Mouse (Mus musculus) neural tube, embryonic 13.5 days (tissue): ENCODE results near the gene Plekhg6. TPM values are rescaled to one million over a fixed set of nuclear protein-coding genes. Genes with fewer than 3 reads are reported as not detected.
A peak's percentile ranks its signal among the peaks of the same experiment; 100 is the strongest.

Experiments used
- ATAC-seq: fragments of 200-750 bp; cut with Nextera tagmentation; 2 replicates; pipeline ENCODE4 v1.8.0; 2017; ENCODE audit warnings: low read depth, mild to moderate bottlenecking, moderate TSS enrichment, moderate library complexity
- H3K27ac ChIP-seq: fragments of 300-500 bp; sonication (generic); replicated peaks from 2 replicates; pipeline ENCODE4 v1.5.1; 2015; ENCODE audit warnings: moderate library complexity, mild to moderate bottlenecking, inconsistent platforms
- H3K27me3 ChIP-seq: fragments of 300-500 bp; sonication (generic); 2 replicates; pipeline ENCODE4 v1.6.1; 2015; ENCODE audit warnings: mild to moderate bottlenecking, inconsistent platforms
- H3K36me3 ChIP-seq: fragments of 300-500 bp; sonication (generic); 2 replicates; pipeline ENCODE4 v1.6.1; 2015; ENCODE audit warnings: mild to moderate bottlenecking, inconsistent platforms
- H3K4me1 ChIP-seq: fragments of 300-500 bp; sonication (generic); replicated peaks from 2 replicates; pipeline ENCODE4 v1.6.1; 2015; ENCODE audit warnings: inconsistent platforms
- H3K4me2 ChIP-seq: fragments of 300-500 bp; sonication (generic); 2 replicates; pipeline ENCODE4 v1.6.1; 2015; ENCODE audit warnings: inconsistent platforms, mild to moderate bottlenecking, moderate library complexity
- H3K4me3 ChIP-seq: fragments of 300-500 bp; sonication (generic); 2 replicates; pipeline ENCODE4 v1.5.1; 2015; ENCODE audit warnings: mild to moderate bottlenecking, inconsistent platforms
- H3K9ac ChIP-seq: fragments of 300-500 bp; sonication (generic); 2 replicates; pipeline ENCODE4 v1.6.1; 2015; ENCODE audit warnings: moderate library complexity, mild to moderate bottlenecking, inconsistent platforms
- H3K9me3 ChIP-seq: fragments of 300-500 bp; sonication (generic); 2 replicates; pipeline ENCODE4 v1.6.1; 2016; ENCODE audit warnings: inconsistent platforms
- WGBS: fragments of 180-500 bp; shearing (Covaris S2); methylation state at CpG from one replicate; pipeline ENCODE4 v1.1.7; 2015; 5-methylcytosine and 5-hydroxymethylcytosine counted together
- polyA plus RNA-seq: library from polyadenylated mRNA; unstranded; fragments of >200 nt; fragmentation: Nextera tagmentation; extraction: Ambion mirVana; gene quantifications from 2 replicates; pipeline ENCODE4 v1.2.1, GENCODE M21; 2015

Plekhg6 gene
- 0.23 TPM in 1 of 2 replicates, not detected in the other for polyA plus RNA-seq

GRCm38 (mm10) chr6:125380372-125381360 lies at the start of gene Plekhg6:
Gene Plekhg6, minus strand, starts transcription at chr6:125380793.
- H3K9ac ChIP-seq = peak within 1 kb of the TSS; percentile 51
- no peaks in the 10 kb centered on the region for H3K9me3 ChIP-seq
- peaks cover 32% of the 10 kb centered on the region for H3K4me1 ChIP-seq
- peak within 1 kb of the TSS; percentile 31 for H3K4me3 ChIP-seq
- peaks cover 69% of the 10 kb centered on the region for H3K27me3 ChIP-seq
- no peak within 1 kb of the TSS for H3K27ac ChIP-seq
- ATAC-seq = no peak
- WGBS = 12% methylated on average over 40 of the region's 40 CpGs
- H3K4me2 ChIP-seq = peak within 1 kb of the TSS; percentile 61
- no peaks in the 10 kb centered on the region for H3K36me3 ChIP-seq

- ATAC-seq = no peak
- 83% methylated on average over 6 of the region's 6 CpGs for WGBS
- no peaks in the 10 kb centered on the region for H3K27me3 ChIP-seq
- H3K4me1 ChIP-seq = peaks cover 11% of the 10 kb centered on the region
- H3K9ac ChIP-seq = no peak overlapping the region
- H3K4me2 ChIP-seq = no peak overlapping the region
- no peak overlapping the region for H3K4me3 ChIP-seq
- H3K36me3 ChIP-seq = no peaks in the 10 kb centered on the region
- H3K27ac ChIP-seq = no peak overlapping the region
- no peaks in the 10 kb centered on the region for H3K9me3 ChIP-seq
Observed at GRCm38 (mm10) chr6:125429741-125430140, 49.1 kb upstream of the Plekhg6 start.

- H3K27ac ChIP-seq = peak overlapping the region; percentile 15; the same call in 1 of the 2 replicates
- peaks cover 6% of the 10 kb centered on the region; the same call in 1 of the 2 replicates for H3K27me3 ChIP-seq
- peaks cover 28% of the 10 kb centered on the region for H3K4me1 ChIP-seq
- 4% methylated on average over 25 of the region's 25 CpGs for WGBS
- H3K9me3 ChIP-seq = no peaks in the 10 kb centered on the region
- H3K9ac ChIP-seq = peak overlapping the region; percentile 76
- H3K36me3 ChIP-seq = no peaks in the 10 kb centered on the region
- H3K4me3 ChIP-seq = peak overlapping the region; percentile 42
- H3K4me2 ChIP-seq = peak overlapping the region; percentile 80
- peak; percentile 90 for ATAC-seq
Observed at GRCm38 (mm10) chr6:125426383-125427360, 46.1 kb upstream of the Plekhg6 start.

GRCm38 (mm10) chr6:125425205-125426090 lies 44.9 kb upstream of the Plekhg6 start:
- Histone ChIP-seq H3K4me1 (peaks cover 24% of the 10 kb centered on the region), H3K27ac (no peak overlapping the region), H3K27me3 (peaks cover 6% of the 10 kb centered on the region; the same call in 1 of the 2 replicates), H3K9me3 (no peaks in the 10 kb centered on the region), H3K4me2 (no peak overlapping the region), H3K9ac (no peak overlapping the region), H3K36me3 (no peaks in the 10 kb centered on the region), H3K4me3 (no peak overlapping the region)
- no peak for ATAC-seq
- 47% methylated on average over 15 of the region's 15 CpGs for WGBS

DNA sequence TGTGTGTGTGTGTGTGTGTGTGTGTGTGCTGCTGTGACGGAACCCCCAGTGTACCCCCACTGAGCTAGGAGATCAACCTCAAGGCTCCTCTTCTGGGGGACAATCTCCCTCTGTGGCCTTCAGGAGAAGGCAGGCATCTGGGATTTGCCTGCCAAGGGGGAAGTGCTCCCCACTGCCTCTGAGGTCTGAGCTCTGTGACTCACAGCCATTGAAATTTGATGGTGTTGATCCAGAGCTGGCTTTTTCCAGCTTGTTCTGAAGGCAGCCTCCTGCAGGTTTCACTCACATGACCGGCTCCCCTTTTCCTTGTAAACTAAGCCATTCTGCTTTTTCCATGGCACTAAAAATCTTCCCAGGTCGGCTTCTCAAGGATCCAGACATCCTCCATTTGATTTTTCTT lies 43.6 kb upstream of the Plekhg6 start:
- peaks cover 6% of the 10 kb centered on the region; the same call in 1 of the 2 replicates for H3K27me3 ChIP-seq
- no peak for ATAC-seq
- H3K9me3 ChIP-seq = no peaks in the 10 kb centered on the region
- 82% methylated on average over 3 of the region's 3 CpGs for WGBS
- H3K4me2 ChIP-seq = no peak overlapping the region
- peaks cover 22% of the 10 kb centered on the region for H3K4me1 ChIP-seq
- no peak overlapping the region for H3K4me3 ChIP-seq
- H3K36me3 ChIP-seq = no peaks in the 10 kb centered on the region
- H3K27ac ChIP-seq = no peak overlapping the region
- H3K9ac ChIP-seq = no peak overlapping the region

- Histone ChIP-seq H3K27me3 (peaks cover 6% of the 10 kb centered on the region; the same call in 1 of the 2 replicates), H3K9me3 (no peaks in the 10 kb centered on the region), H3K4me3 (no peak overlapping the region), H3K4me1 (peaks cover 22% of the 10 kb centered on the region), H3K27ac (no peak overlapping the region), H3K4me2 (no peak overlapping the region), H3K9ac (peak overlapping the region; percentile 31; the same call in 1 of the 2 replicates), H3K36me3 (no peaks in the 10 kb centered on the region)
- 52% methylated on average over 13 of the region's 13 CpGs for WGBS
- ATAC-seq = no peak
Observed at GRCm38 (mm10) chr6:125423507-125423906, 42.9 kb upstream of the Plekhg6 start.

DNA sequence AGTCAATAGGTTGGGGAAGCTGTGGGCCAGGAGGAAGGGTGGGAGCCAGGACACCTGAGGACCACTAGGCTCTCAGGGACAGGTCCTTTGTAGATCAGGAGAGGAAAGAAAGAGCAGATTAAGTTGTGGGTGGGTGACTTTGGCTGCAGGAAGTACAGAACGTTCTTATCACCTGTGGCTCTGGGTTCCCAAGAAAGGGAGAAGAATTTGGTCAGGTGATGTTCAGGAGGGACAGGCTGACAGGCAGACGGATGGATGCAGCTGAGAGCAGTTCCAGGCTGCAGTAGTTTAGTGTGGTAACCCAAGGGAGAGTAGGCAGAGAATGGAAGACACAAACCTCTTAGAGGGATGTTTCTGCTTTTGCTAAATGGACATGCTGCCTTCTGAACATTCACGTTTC lies 42.5 kb upstream of the Plekhg6 start:
- no peak overlapping the region for H3K27ac ChIP-seq
- peak overlapping the region; percentile 44 for H3K4me2 ChIP-seq
- no peaks in the 10 kb centered on the region for H3K9me3 ChIP-seq
- H3K36me3 ChIP-seq = no peaks in the 10 kb centered on the region
- peak overlapping the region; percentile 31; the same call in 1 of the 2 replicates for H3K9ac ChIP-seq
- no peak for ATAC-seq
- no peak overlapping the region for H3K4me3 ChIP-seq
- WGBS = 49% methylated on average over 3 of the region's 3 CpGs
- peaks cover 22% of the 10 kb centered on the region for H3K4me1 ChIP-seq
- peaks cover 8% of the 10 kb centered on the region for H3K27me3 ChIP-seq

DNA sequence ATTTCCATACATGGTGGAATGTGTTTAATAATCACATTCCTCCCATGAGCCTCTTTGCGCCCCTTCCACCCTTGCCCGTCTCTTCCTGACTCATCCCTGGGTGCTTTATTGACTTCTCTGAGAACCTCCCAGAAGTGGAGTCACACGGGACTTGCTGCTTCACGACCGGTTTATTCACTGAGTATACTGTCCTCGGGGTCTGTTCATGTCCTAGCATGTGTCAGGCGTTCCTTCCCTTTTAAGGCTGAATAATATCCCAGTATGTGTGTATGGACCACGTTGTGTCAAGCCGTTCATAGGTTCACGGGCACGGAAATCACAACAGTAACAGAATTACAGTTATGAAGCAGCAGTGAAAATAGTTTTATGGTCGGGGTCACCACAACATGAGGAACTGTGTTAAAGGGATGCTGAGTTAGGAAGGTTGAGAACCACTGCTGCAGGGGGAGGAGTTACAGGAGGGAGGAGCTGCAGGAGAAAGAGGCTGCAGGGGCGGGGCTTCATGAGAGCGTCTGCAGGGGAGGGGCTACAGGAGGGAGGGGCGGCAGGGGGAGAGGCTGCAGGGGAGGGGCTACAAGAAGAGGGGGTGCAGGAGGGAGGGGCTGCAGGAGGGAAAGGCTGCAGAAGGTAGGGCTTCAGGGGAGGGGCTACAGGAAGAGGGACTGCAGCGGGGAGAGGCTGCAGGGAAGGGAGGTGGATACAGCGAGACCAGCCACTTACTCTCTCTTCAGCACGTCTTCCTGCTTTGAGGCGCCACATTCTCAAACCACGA lies 41.6 kb upstream of the Plekhg6 start:
- peaks cover 22% of the 10 kb centered on the region for H3K4me1 ChIP-seq
- H3K4me3 ChIP-seq = peak overlapping the region; percentile 15
- no peak for ATAC-seq

DNA sequence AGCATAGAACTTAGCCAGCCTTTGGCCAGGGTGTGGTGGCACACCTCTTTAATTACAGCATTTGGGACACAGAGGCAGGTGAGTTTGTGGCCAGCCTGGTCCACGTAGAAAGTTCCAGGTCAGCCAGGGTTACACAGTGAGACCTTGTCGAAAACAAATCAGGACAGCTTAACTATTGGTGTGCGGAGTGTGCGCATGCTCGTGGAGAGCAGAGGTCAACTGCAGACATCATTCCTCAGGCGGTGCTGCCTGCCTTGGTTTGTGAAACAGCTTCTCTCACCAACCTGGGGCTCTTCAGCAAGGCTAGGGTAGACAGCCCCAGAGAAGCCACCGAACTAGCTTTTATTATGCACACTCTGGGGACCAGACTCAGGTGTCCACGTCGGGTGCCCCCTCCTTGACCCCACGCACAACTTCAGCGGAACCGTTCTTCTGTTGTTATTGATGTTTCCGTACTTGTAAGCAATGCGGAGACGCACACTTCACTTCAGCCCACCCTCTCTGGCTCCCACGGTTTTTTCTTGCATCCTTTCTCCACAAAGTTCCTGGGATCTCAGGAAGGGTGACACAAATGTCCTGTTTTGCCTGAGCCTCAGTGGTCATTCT lies 40.0 kb upstream of the Plekhg6 start:
- no peaks in the 10 kb centered on the region for H3K36me3 ChIP-seq
- WGBS = 74% methylated on average over 16 of the region's 16 CpGs
- no peak overlapping the region for H3K27ac ChIP-seq
- peaks cover 12% of the 10 kb centered on the region for H3K27me3 ChIP-seq
- no peak overlapping the region for H3K4me3 ChIP-seq
- no peak overlapping the region for H3K9ac ChIP-seq
- no peaks in the 10 kb centered on the region for H3K9me3 ChIP-seq
- H3K4me2 ChIP-seq = no peak overlapping the region
- no peak for ATAC-seq
- peaks cover 17% of the 10 kb centered on the region for H3K4me1 ChIP-seq

More for the DNA sequence above, 41.6 kb upstream of the Plekhg6 start:
- no peaks in the 10 kb centered on the region for H3K36me3 ChIP-seq
- no peaks in the 10 kb centered on the region for H3K9me3 ChIP-seq
- H3K27ac ChIP-seq = no peak overlapping the region
- peaks cover 12% of the 10 kb centered on the region for H3K27me3 ChIP-seq
- WGBS = 18% methylated on average over 20 of the region's 20 CpGs
- no peak overlapping the region for H3K9ac ChIP-seq
- H3K4me2 ChIP-seq = peak overlapping the region; percentile 44

DNA sequence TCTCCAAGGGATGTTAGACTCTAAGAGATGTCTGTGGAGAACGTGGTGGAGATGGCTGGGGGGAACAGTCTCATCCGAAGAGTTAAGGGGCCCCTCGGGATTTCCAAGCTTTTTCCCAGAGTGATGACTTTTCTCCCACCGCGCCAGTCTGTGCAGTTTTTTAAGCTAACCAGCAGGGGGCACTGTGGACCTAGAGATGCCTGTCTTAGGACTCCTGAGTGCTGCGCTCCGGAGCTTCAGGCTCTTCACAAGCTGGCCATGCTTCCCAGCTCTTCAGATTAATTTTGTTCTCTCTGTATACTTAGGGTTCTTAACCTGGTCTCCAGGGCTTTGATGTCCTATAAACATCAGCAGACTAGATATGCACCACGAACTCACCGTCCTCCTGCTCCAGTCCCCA lies 38.2 kb upstream of the Plekhg6 start:
- Histone ChIP-seq H3K9me3 (no peaks in the 10 kb centered on the region), H3K4me3 (no peak overlapping the region), H3K27me3 (peaks cover 12% of the 10 kb centered on the region), H3K36me3 (no peaks in the 10 kb centered on the region), H3K4me2 (no peak overlapping the region), H3K4me1 (peaks cover 17% of the 10 kb centered on the region), H3K9ac (no peak overlapping the region), H3K27ac (no peak overlapping the region)
- ATAC-seq = peak; percentile 80
- WGBS = 12% methylated on average over 9 of the region's 9 CpGs
